Comparison of ENCODE assay signal across 15 mouse cellular contexts in the genomic region with DNA sequence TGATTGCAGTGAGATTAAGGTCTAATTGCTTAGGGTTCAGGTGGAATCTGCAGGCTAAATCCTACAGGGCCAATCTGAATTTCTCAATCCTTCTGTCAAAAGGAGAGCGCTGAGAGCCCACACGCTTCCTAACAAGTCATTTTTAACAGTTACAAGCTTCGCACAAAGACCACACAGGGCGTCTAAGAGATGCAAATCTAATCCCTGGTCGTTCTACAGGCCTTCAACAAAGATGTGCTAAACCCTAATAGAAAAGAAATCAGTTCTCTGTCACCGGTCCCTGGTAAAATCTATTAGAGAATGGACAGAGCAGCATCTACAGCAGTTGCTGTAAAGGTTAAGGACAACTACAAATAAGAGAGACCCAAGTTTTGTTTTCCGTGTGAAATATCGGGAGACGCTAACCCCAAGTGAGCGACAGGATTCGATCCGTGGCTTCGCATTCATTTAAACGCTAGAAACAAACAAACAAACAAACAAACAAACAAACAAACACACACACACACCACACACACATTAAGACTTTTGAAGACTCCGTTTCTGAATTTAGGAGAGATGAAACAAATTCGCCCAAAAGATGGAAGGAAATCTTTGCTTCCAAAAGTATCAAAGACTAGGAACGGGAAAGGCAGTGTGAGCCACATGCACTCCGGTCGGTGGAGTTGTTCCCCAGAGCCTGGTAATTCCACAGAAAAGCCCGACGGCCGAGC. TPM values are rescaled to one million over a fixed set of nuclear protein-coding genes. Genes with fewer than 3 reads are reported as not detected.
DNase-seq lines count a peak whose midpoint lies in the region; ATAC-seq and TF ChIP-seq lines count a peak whose summit lies in the region.
"Had no signal": no experiment of that assay in that cellular context is flagged by ENCODE, and none has a peak within 500 bp of the region (broad histone marks: within the 10 kb centered on the region; RNA-seq: fewer than 3 reads in every experiment).

No protein-coding gene starts in this region.

- H3K9ac ChIP-seq in hindbrain, embryonic 14.5 days, result no peak overlapping the region
- H3K9ac ChIP-seq in forebrain, embryonic 16.5 days (replicated peaks; ENCODE audit: low read depth, low read length), result no peak overlapping the region
- H3K9ac ChIP-seq: liver, embryonic 14.5 days had no signal

- no peak overlapping the region for H3K4me2 ChIP-seq in hindbrain, embryonic 14.5 days (replicated peaks)
- H3K4me2 ChIP-seq in forebrain, embryonic 16.5 days (ENCODE audit: low read length), result peak overlapping the region; percentile 17

- peak overlapping the region; percentile 32 for H3K4me3 ChIP-seq in hindbrain, embryonic 10.5 days
- no peak overlapping the region for H3K4me3 ChIP-seq in hindbrain, embryonic 14.5 days (replicated peaks; ENCODE audit: low read length)
- H3K4me3 ChIP-seq in E14TG2a.4 (replicated peaks; ENCODE audit: low read length), result peak overlapping the region; percentile 72
- 0 out of 2 replicates have a peak overlapping the region, but pooled peaks have one; percentile 11 for H3K4me3 ChIP-seq in forebrain, embryonic 16.5 days (replicated peaks; ENCODE audit: low read length)
- H3K4me3 ChIP-seq: erythroblast, embryonic 14.5 days; myocyte had no signal

- ATAC-seq in hindbrain, embryonic 14.5 days (ENCODE audit: low FRiP score), result no peak
- no peak for ATAC-seq in forebrain, embryonic 16.5 days
- ATAC-seq in activated CD4-positive, CD25-positive, alpha-beta regulatory T cell, adult 4 months, result no peak
- ATAC-seq: CD4-positive, CD25-positive, alpha-beta regulatory T cell, adult 4 months; intestine, postnatal 0 days had no signal

- peaks cover 98% of the 10 kb centered on the region for H3K27me3 ChIP-seq in hindbrain, embryonic 10.5 days (ENCODE audit: insufficient read depth, poor library complexity, severe bottlenecking)
- H3K27me3 ChIP-seq in hindbrain, embryonic 14.5 days (ENCODE audit: control insufficient read depth, insufficient read depth, low read length), result peaks cover 93% of the 10 kb centered on the region
- peaks cover 81% of the 10 kb centered on the region for H3K27me3 ChIP-seq in E14TG2a.4 (ENCODE audit: insufficient read depth, low read length)
- peaks cover 82% of the 10 kb centered on the region for H3K27me3 ChIP-seq in forebrain, embryonic 16.5 days (replicated peaks; ENCODE audit: control insufficient read depth, insufficient read depth, low read length)

- DNase-seq in hindbrain, embryonic 10.5 days (ENCODE audit: low spot score), result no peak
- DNase-seq in hindbrain, embryonic 14.5 days (ENCODE audit: low spot score), result no peak
- peak; percentile 73 for DNase-seq in embryo, embryonic 10.5 days (ENCODE audit: low spot score)
- DNase-seq in gastrocnemius, postnatal 10 days, result no peak
- DNase-seq in gastrocnemius, postnatal 4 days (ENCODE audit: low spot score in 2 of 2), result no peak

- no peak overlapping the region for H3K27ac ChIP-seq in hindbrain, embryonic 10.5 days
- no peak overlapping the region for H3K27ac ChIP-seq in hindbrain, embryonic 14.5 days
- no peak overlapping the region; the same call in 1 of the 2 replicates for H3K27ac ChIP-seq in forebrain, embryonic 16.5 days (ENCODE audit: low read length)
- H3K27ac ChIP-seq: liver, embryonic 14.5 days had no signal

- WGBS in hindbrain, embryonic 10.5 days, result under 1% methylated on average over 22 of the region's 22 CpGs
- WGBS in hindbrain, embryonic 14.5 days, result under 1% methylated on average over 22 of the region's 22 CpGs
- WGBS in forebrain, embryonic 16.5 days, result under 1% methylated on average over 22 of the region's 22 CpGs

- H3K36me3 ChIP-seq in hindbrain, embryonic 10.5 days, result no peaks in the 10 kb centered on the region
- H3K36me3 ChIP-seq in hindbrain, embryonic 14.5 days (replicated peaks; ENCODE audit: control insufficient read depth, insufficient read depth), result no peaks in the 10 kb centered on the region
- H3K36me3 ChIP-seq in E14TG2a.4 (ENCODE audit: insufficient read depth, low read length), result no peaks in the 10 kb centered on the region
- no peaks in the 10 kb centered on the region for H3K36me3 ChIP-seq in forebrain, embryonic 16.5 days (ENCODE audit: control insufficient read depth, insufficient read depth)

- H3K9me3 ChIP-seq in hindbrain, embryonic 10.5 days, result no peaks in the 10 kb centered on the region
- no peaks in the 10 kb centered on the region for H3K9me3 ChIP-seq in hindbrain, embryonic 14.5 days (ENCODE audit: control insufficient read depth, low read length)
- H3K9me3 ChIP-seq in E14TG2a.4 (ENCODE audit: low read length), result peaks cover 12% of the 10 kb centered on the region
- no peaks in the 10 kb centered on the region for H3K9me3 ChIP-seq in forebrain, embryonic 16.5 days (ENCODE audit: control insufficient read depth, low read length)

- no peak for TF ChIP-seq CTCF in E14TG2a.4 (conservative IDR thresholded peaks at IDR 0.05; ENCODE audit: low read length)

- peaks cover 12% of the 10 kb centered on the region for H3K4me1 ChIP-seq in hindbrain, embryonic 10.5 days (replicated peaks)
- no peaks in the 10 kb centered on the region; the same call in 1 of the 2 replicates for H3K4me1 ChIP-seq in hindbrain, embryonic 14.5 days (replicated peaks; ENCODE audit: control insufficient read depth, insufficient read depth, low read length)
- H3K4me1 ChIP-seq in E14TG2a.4 (replicated peaks; ENCODE audit: low read depth, low read length), result peaks cover 39% of the 10 kb centered on the region
- no peaks in the 10 kb centered on the region for H3K4me1 ChIP-seq in forebrain, embryonic 16.5 days (replicated peaks; ENCODE audit: control insufficient read depth, insufficient read depth, low read length)

RNA-seq across cellular contexts. Expression of a gene that starts 16.2 kb away (rescaled TPM):
- 3.2 and 3.6 TPM in 2 replicates for polyA plus RNA-seq in hindbrain, embryonic 10.5 days (2016; fragmentation: Nextera tagmentation; extraction: Ambion mirVana)
- not detected in 2 replicates for polyA plus RNA-seq in hindbrain, embryonic 14.5 days (2014; fragmentation: Nextera tagmentation; extraction: Ambion mirVana)
- polyA plus RNA-seq in forebrain, embryonic 16.5 days (2015; fragmentation: Nextera tagmentation; extraction: Ambion mirVana), result 4.7 and 8.1 TPM in 2 replicates
- not detected for total RNA-seq in gastrocnemius, postnatal 10 days (2021)
- polyA plus RNA-seq in activated CD4-positive, CD25-positive, alpha-beta regulatory T cell, adult 4 months (2017; shearing (Covaris generic)), result not detected
- total RNA-seq in gastrocnemius, postnatal 4 days (2021), result not detected
- polyA plus RNA-seq: CD4-positive, CD25-positive, alpha-beta regulatory T cell, adult 4 months; erythroblast, embryonic 14.5 days; gonadal fat pad, adult 2 months; intestine, postnatal 0 days; liver, embryonic 14.5 days; myocyte; thymus, postnatal 0 days had no signal
